Mouse (Mus musculus): ENCODE results near the gene Trnp1.

DNA sequence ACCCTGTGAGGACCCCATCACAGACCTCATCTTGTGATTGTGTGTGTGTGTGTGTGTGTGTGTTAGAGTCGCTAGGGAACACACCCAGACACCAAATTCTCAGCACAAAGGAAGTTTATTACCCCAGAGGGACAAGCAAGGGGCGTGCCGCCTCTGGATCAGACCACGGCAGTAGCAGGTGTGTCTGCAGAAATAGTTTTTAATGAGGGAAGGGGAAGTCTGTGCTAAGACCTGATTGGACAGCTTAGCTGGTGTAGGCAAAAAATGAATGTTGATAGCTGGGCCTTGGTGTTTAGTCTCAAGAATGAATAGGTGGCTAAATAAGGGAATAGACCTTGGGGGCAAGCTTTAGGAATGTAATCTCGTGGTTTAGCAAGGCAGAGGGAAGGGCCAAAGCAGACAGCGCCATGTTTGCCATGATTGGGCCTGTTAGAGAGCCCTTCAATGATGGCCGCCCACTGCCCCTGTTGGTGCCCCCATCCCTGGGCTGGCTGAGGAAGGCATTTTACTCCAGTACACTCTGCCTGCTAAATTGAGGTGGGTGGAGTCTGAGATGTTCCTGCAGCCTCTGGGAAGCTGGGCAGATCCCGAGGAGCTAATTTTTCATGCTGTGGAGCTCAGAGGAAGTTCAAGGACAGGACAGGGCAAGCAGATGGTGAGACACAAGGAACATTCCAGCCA lies 49.5 kb downstream of the Trnp1 start:
- no peak for TF ChIP-seq GATA1 (IDR thresholded peaks at IDR 0.05; ENCODE audit: borderline replicate concordance, low read length)
- no peak for TF ChIP-seq FLI1 (IDR thresholded peaks at IDR 0.05; ENCODE audit: low read length)

Measured in megakaryocyte, embryonic 14.5 days (primary cell).